Mouse (Mus musculus): ENCODE results near the gene Abca8b.
"Not testable (repeated sequence)": the region's sequence is repeated elsewhere in the genome, so short reads cannot be mapped to it uniquely, and the experiment has no call there.

The Abca8b gene

DNA sequence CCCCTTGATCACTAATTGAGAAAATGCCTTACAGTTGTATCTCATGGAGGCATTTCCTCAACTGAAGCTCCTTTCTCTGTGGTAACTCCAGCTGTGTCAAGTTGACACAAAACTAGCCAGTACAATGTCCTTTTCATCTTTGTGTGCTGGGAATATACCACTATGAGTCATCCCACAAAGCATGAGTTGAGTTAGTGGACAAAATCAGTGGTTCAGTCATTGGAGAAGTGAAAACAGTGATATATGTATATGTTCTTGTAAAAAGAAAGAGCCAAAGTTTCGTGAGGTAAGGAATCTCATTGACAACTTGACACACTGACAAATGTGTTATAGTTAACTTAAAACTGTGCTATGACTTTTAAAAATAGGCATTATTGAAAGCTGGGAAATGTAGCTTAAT, 83.5 kb downstream of the Abca8b start:
- DNase-seq: not testable (repeated sequence)

GRCm38 (mm10) chr11:109909801-109910200, 85.8 kb downstream of the Abca8b start:
- DNase-seq: no peak

- no peak for DNase-seq
Measured at GRCm38 (mm10) chr11:109908207-109909031, 87.2 kb downstream of the Abca8b start.

DNA sequence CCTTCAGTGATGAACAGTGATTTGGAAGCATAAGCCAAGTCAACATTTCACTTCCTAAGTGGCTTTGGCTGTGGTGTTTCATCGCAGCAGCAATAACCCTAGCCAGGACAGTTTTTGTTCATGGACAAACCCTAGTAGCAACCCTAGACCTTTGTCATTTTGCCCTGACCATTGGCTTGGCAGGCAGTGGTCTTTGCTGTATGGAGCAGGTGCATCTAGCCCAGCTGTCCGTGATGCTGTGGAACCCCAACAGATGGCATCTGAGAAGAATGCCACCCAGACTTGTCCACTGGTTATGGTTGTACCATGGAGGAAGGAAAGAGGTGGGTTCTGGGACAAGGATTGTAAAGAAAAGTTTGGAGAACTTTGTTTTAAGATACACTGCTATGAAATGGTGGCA, 88.1 kb downstream of the Abca8b start:
- no peak for DNase-seq

- DNase-seq: no peak
Measured at GRCm38 (mm10) chr11:109902616-109903598, 92.7 kb downstream of the Abca8b start.

GRCm38 (mm10) chr11:109900491-109901241, 95.0 kb downstream of the Abca8b start:
- DNase-seq: no peak

DNA sequence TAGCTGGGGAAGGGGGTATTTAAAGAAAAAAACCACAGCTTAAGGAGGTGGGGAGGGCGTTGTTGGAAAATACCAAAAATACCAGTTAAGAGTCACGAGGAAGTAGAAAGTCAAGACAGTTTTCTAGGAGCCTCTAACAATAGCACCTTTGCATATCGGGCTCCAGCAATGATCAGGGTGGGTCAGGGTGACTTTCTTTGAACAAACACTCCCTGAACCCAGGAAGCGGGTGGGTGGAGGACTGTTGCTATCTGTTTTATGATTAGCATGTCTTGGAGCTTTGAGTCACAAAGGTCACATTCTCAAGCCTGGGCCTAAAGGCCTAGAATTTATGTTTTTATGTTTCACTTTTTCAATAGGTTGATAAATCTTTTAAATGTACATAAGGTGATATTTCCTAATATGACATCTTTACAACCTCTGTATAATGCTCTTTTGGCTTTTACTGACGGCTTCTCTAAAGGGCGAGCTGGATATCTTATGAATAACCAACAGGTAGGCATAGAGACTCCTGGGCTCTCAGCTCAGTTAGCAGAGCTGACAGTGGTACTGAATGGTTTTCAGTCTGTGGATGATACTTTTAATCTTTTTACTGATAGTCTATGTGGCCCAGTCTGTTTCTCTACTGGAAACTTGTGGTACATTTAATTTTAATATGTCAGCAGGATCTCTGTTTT, 96.7 kb downstream of the Abca8b start:
- no peak for DNase-seq

DNA sequence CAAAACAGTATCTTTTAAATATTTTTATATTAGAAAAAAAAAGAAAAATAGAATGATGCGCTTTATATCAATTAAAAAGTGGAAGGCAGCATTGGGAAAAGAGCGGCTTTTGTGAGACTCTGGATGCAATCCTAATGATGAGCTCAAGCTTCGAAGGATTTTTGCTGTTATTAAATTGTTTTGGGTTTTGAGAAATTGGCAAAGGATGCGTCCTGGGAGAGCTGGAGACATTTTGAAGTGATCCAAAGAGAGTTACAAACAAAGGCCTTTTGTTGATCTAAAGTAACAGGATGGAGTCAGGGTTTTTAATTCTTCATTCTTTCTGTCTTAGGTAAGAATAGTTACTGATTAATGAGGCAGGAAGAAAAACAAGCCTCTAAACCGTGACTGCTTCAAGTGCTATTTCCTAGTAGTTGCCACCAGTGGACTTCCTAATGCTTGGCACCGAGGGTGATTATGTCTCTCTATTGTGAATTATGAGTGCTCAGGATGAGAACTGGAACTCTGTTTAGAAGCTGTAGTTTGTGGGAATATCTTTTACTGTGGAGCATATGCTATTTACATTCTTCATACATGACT, 99.6 kb downstream of the Abca8b start:
- no peak for DNase-seq

GRCm38 (mm10) chr11:109895496-109895895, 100.1 kb downstream of the Abca8b start:
- DNase-seq: no peak

DNA sequence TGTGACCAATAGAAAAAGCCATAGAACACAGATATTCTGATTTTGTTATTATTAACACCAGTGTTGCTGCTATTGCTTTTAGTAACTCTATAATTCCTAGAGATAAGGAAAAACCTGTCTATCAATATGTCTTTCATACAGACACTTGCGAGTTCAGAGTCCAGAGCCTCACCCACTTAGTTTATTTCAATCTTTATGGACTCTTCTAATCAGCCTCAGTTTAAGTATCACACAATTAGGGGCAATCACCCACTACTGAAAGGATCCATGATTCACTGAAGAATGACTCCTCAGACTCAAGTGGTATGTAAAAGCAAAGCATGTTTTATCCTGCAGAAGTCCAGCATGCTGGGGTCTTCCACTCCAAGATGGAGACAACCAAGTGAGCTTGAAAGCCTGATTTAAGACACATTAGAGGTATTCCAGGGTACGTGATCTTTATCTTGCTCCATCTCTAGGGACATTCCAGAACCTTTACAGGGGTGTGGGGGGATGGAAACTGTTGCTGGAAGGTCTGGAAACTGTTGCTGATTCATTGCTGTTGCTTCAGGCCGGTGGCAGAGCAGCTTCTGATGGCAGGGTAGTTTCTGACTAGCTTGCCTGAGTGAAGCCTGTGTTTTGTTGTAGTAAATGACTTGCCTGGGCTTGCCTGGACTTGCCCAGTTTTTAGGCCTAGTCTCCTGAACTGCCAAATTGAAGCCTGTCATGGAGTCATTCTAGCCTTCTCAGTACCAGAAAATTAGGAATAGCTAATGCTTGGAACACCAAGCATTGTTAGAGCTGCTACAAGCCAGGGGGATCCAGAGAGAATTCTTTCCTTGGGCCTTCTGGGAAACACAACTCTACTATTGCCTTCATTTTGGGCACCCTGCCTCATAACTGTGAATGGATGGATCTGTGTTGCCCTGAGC, 101.5 kb downstream of the Abca8b start:
- no peak for DNase-seq

GRCm38 (mm10) chr11:109891989-109892386, 103.7 kb downstream of the Abca8b start:
- no peak for DNase-seq

DNA sequence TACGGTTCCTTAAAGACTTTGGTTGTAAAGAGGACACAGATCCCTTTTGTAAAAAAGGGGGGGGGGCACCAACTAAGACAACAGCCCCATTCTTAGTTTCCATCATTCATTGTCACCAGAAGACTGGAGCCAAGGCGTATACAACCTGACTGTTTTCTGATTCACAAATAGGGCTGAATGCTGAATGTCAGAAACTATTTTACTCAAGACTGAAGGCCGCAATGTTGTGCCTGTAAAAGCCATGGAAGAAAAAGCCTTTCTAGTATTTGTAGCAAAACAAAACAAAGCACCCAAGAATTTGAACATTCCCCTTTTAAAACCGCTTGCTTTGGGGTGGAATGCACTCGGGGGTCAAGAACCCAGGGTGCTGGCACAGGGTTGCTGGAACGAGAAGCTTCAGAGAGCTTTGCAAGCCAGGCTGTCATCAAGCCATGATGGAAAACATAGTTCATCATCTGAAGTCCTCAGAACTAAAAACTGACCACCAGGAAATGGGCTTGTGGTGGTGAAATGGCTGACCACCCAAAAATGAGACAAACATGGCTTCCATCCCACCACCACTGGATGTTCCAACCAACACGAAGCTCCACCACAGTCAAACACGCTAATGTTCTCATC, 104.2 kb downstream of the Abca8b start:
- no peak for DNase-seq

GRCm38 (mm10) chr11:109889595-109889994, 106.0 kb downstream of the Abca8b start:
- DNase-seq: no peak

DNA sequence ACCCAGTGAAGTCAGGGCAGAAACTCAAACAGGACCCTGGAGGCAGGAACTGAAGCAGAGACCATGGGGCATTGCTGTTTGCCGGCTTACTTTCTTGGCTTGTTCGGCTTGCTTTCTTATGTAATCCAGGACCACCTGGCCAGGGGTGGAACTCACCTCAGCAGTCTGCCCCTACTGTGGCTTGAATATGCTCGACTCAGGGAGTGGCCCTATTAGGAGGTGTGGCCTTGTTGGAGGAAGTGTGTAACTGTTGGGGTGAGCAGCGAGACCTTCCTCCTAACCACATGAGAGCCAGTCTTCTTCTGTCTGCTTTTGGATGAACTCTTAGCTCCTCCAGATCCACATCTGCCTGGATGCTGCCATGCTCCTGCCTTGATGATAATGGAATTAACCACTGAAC, 108.9 kb downstream of the Abca8b start:
- no peak for DNase-seq

DNA sequence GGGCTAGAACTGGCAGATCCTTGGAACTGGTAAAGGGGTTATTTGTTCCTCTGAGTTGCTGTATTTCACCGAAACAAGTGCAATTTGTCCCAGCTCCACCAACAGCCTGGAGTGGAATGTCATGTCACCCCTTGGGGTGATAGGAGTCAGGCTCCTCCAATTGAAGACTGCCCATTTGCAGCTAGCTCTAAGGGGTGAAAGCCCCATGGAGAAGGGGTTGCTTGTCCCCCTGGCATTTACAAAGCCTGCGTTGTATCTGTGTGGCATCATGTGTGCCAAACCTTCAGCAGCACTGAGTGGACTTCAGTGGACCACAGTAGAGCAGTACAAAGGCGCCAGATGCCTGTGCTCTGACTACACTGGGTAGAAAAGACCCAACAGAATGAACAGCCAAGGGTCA, 110.1 kb downstream of the Abca8b start:
- no peak for DNase-seq

DNA sequence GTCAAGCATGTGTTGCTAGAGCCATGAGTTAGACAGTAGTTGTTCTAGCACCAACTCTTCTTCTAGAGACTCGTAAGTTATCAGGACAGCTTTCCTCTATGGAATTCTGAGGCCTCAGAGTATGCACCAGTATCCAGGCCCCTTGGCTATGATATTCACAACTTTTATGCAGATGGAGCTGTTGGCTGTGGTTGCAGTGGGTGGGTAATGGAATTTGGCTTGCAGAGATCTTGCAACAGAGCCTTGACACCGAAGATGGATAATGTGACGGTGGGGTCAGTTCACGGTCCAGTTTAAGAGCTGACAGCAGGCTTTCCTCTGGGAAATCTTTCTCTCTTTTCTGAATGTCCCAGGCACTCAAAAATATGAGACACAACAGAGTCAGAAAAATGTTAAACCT, 110.8 kb downstream of the Abca8b start:
- no peak for DNase-seq

DNA sequence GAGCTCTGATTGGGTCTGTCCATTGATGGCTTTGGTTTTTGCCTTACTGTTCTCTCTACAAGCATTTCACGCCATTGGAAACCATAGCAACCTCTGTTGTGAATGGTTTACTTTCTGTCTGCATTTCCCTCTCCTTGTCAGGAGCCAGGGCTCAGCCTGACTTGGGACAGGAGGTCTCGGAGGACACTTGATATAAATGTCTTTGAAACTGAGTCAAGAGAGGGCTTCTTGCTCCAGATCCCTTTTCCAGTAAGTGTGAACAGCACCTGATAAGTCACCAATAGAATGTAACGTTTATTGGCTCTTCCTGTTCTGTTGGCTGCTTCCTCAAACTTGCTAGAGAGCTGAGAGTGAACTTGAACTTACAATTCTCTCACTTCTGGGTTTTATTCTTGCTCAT, 111.5 kb downstream of the Abca8b start:
- no peak for DNase-seq

Measured in cerebellum, adult 9-10 months (tissue).